10 mouse cellular contexts compared by ENCODE assay signal in the genomic region with DNA sequence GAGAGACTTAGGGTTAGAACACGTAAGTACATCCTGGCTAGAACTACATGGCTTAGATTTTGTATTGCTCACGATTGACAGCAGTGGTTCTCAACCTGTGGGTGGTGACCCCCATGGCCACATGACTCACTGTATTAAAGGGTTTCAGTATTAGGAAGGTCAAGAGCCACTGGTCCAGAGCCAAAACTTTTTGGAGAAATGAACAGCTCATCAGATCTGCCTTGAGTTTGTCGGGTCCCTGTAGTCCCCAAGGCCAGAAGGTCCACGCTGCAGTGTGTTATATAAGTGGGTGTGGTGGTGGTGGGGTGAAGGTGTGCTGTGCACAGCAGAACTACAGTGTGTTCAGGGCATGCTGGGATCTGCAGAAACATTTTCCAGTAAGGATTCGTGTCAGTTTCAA.
A peak's percentile ranks its signal among the peaks of the same experiment; 100 is the strongest.
DNase-seq lines count a peak whose midpoint lies in the region; ATAC-seq and TF ChIP-seq lines count a peak whose summit lies in the region.
"Had no signal": no experiment of that assay in that cellular context is flagged by ENCODE, and none has a peak within 500 bp of the region (broad histone marks: within the 10 kb centered on the region; RNA-seq: fewer than 3 reads in every experiment).

No protein-coding gene starts in this region.

- peak overlapping the region in 1 of 2 experiments; percentile 80; a peak in 2 of 4 replicates for H3K27ac ChIP-seq in heart, embryonic 14.5 days (replicated peaks in 1 of 2; ENCODE audit: control insufficient read depth in 1 of 2, insufficient read depth in 1 of 2, low read depth in 2 of 2, low read length in 2 of 2)
- no peak overlapping the region for H3K27ac ChIP-seq in heart, embryonic 11.5 days (ENCODE audit: low read depth, low read length)
- peak overlapping the region; percentile 71 for H3K27ac ChIP-seq in testis, adult 2 months (ENCODE audit: control insufficient read depth, insufficient read depth, low read depth, low read length)

- no peak for DNase-seq in testis, postnatal 14 days (ENCODE audit: low spot score)
- peak; percentile 29 to 33 for DNase-seq in cerebellum, postnatal 25 days
- no peak for DNase-seq in embryo, embryonic 11 days
- DNase-seq in urinary bladder, adult 18-20 months (ENCODE audit: low spot score in 2 of 2) = no peak
- DNase-seq: kidney, postnatal 14 days; thymus, postnatal 36 days had no signal

- no peak overlapping the region for H3K4me2 ChIP-seq in heart, embryonic 14.5 days (ENCODE audit: low read length)
- no peak overlapping the region for H3K4me2 ChIP-seq in heart, embryonic 11.5 days

- H3K9ac ChIP-seq in heart, embryonic 14.5 days (ENCODE audit: low read length) = 0 out of 2 replicates have a peak overlapping the region, but pooled peaks have one; percentile 25
- no peak overlapping the region for H3K9ac ChIP-seq in heart, embryonic 11.5 days (ENCODE audit: low read depth, low read length)

- no peaks in the 10 kb centered on the region for H3K9me3 ChIP-seq in heart, embryonic 14.5 days (ENCODE audit: control insufficient read depth, low read length)
- H3K9me3 ChIP-seq in heart, embryonic 11.5 days (replicated peaks; ENCODE audit: control insufficient read depth, low read length) = no peaks in the 10 kb centered on the region
- H3K9me3 ChIP-seq: hindbrain, embryonic 10.5 days had no signal

- 79% methylated on average over 5 of the region's 5 CpGs for WGBS in heart, embryonic 14.5 days
- 81% methylated on average over 5 of the region's 5 CpGs for WGBS in heart, embryonic 11.5 days (ENCODE audit: insufficient replicate concordance)

- H3K4me1 ChIP-seq in heart, embryonic 14.5 days (ENCODE audit: control insufficient read depth in 2 of 2, insufficient read depth in 2 of 2, low read length in 2 of 2) = peaks cover 19 to 33% of the 10 kb centered on the region in 2 experiments
- H3K4me1 ChIP-seq in heart, embryonic 11.5 days (ENCODE audit: control insufficient read depth, insufficient read depth, low read length) = peaks cover 16% of the 10 kb centered on the region
- H3K4me1 ChIP-seq in testis, adult 2 months (ENCODE audit: control insufficient read depth, insufficient read depth, low read length) = peaks cover 14% of the 10 kb centered on the region

- no peak for TF ChIP-seq CTCF in testis, adult 2 months (IDR thresholded peaks at IDR 0.05; ENCODE audit: control insufficient read depth, insufficient read depth, insufficient replicate concordance, low read depth, low read length)

- H3K27me3 ChIP-seq in heart, embryonic 14.5 days (ENCODE audit: control insufficient read depth, insufficient read depth, low read length) = no peaks in the 10 kb centered on the region
- H3K27me3 ChIP-seq in heart, embryonic 11.5 days (ENCODE audit: control insufficient read depth, insufficient read depth, low read length) = no peaks in the 10 kb centered on the region
- H3K27me3 ChIP-seq in testis, adult 2 months (ENCODE audit: control insufficient read depth, insufficient read depth, low read length) = no peaks in the 10 kb centered on the region

- H3K36me3 ChIP-seq in heart, embryonic 14.5 days (ENCODE audit: control insufficient read depth, insufficient read depth, low read length) = no peaks in the 10 kb centered on the region
- no peaks in the 10 kb centered on the region for H3K36me3 ChIP-seq in heart, embryonic 11.5 days (ENCODE audit: control insufficient read depth, insufficient read depth, low read length)
- H3K36me3 ChIP-seq in testis, adult 2 months (ENCODE audit: control insufficient read depth, insufficient read depth, low read length) = no peaks in the 10 kb centered on the region
- H3K36me3 ChIP-seq: hindbrain, embryonic 10.5 days had no signal

- no peak for ATAC-seq in heart, embryonic 14.5 days (ENCODE audit: insufficient number of reproducible peaks, insufficient read depth, low FRiP score, low read depth)
- no peak for ATAC-seq in heart, embryonic 11.5 days (replicated peaks; ENCODE audit: insufficient number of reproducible peaks, low FRiP score, low TSS enrichment)

- no peak for TF ChIP-seq POLR2A in testis, adult 2 months (IDR thresholded peaks at IDR 0.05; ENCODE audit: control insufficient read depth, low read depth, low read length)

- H3K4me3 ChIP-seq in heart, embryonic 14.5 days (ENCODE audit: control insufficient read depth in 1 of 2, insufficient read depth in 1 of 2, low read depth in 1 of 2, low read length in 2 of 2) = no peak overlapping the region
- H3K4me3 ChIP-seq in heart, embryonic 11.5 days (ENCODE audit: low read depth, low read length) = no peak overlapping the region
- no peak overlapping the region for H3K4me3 ChIP-seq in testis, adult 2 months (ENCODE audit: control insufficient read depth, low read depth, low read length)
- H3K4me3 ChIP-seq: hindbrain, embryonic 10.5 days had no signal

Comparison
In these comparisons a context has a peak if more than half of its experiments do, and no peak if none do; other contexts are left out.
1. DNase-seq: peak in cerebellum, postnatal 25 days (2 of 2); none in testis, postnatal 14 days (single experiment), embryo, embryonic 11 days (single experiment) and urinary bladder, adult 18-20 months (0 of 2).